Mouse (Mus musculus) effector memory CD4-positive, alpha-beta T cell, adult 5 months (primary cell): ENCODE data around the gene Gbp2. TPM values are rescaled to one million over a fixed set of nuclear protein-coding genes. Genes with fewer than 3 reads are reported as not detected.

Experiments used
- polyA plus RNA-seq: library from polyadenylated mRNA; unstranded; fragments of 100-300 nt; shearing (Covaris generic); gene quantifications from one replicate; pipeline ENCODE4 v1.2.1, GENCODE M21; 2017

The Gbp2 gene
- 34.8 TPM for polyA plus RNA-seq

DNA sequence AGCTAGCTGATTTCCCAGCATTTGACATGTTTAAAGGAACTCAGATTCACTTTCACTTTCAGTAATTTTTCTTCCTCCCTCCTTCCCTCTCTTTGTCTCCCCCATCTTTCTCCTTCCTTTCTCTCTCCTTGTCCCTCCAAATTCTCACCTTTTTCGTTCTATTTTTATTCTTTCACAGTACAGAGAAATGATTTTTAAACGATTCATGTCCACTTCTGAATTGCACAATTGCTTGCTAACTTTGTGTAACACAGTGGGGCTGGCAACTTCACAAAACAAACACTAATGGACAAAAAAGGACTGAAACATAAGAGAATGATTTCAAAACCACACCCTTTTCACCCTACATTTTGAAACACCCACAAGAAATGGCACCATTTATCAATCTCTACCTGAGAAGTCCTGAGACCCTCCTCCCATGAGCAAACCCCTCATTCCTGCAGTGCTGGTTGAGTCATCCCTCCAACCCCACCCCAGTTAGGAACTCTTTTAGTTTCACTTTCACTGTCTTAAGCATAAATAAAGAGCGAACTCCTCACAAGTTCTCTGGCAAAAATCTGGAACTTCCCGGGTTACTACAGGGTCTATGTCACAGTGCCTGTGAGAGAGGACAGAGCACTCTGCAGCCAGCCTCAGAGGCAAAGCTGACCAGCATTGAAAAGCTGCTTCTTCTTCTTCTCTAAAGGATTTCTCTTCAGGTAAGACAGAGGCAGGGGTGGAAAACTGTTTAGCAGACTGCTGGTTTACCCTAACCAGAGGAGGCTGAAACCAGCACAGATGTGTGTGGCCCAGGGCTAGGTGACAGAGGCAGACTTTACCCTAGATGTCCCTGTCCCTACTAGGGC, at the start of gene Gbp2:
Gene Gbp2 (plus strand): TSS at position 492 of the 845 bp plus-strand sequence.

DNA sequence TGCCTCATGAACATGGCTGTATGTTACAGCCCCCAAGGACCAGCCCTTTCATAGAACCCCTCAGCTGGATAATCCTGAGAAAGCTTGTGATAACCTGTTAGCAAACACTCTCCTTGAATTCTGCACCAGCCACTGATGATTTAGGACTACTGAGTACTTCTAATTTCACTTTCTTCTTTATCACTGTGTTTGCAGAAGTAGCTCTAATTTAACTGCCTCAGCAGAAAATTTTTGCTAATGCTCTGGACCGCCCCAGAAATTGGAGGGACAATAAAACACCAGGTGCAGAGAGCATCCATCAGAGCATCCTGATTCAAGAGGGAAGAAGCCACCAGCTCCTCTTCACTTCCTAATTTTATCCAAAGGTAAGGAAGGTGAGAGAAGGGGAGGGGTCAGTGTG, 25.9 kb upstream of the Gbp2 start, which contains the start of gene Gbp2b:
Gene Gbp2b (plus strand): TSS at position 301 of the 400 bp plus-strand sequence.

Other genes with a start within 250 kb of the Gbp2 start
- gene Pdlim5, start 224.9 kb upstream of the Gbp2 start, polyA plus RNA-seq, result 50.2 TPM
- gene Gbp5, start 126.6 kb upstream of the Gbp2 start, polyA plus RNA-seq, result 11.8 TPM
- 59.0 TPM for gene Gbp7, start 90.3 kb upstream of the Gbp2 start, polyA plus RNA-seq
- gene Gbp3, start 60.6 kb upstream of the Gbp2 start, polyA plus RNA-seq, result 37.7 TPM
- not detected for gene Gbp2b, start 25.8 kb upstream of the Gbp2 start, polyA plus RNA-seq
- gene Kyat3, start 80.4 kb downstream of the Gbp2 start, polyA plus RNA-seq, result 1.5 TPM
- 103 TPM for gene Gtf2b, start 144.4 kb downstream of the Gbp2 start, polyA plus RNA-seq